11 mouse cellular contexts compared by ENCODE assay signal in genomic region chr7:83401001-83401400, GRCm38 (mm10).
"Had no signal": no experiment of that assay in that cellular context is flagged by ENCODE, and none has a peak within 500 bp of the region (broad histone marks: within the 10 kb centered on the region; RNA-seq: fewer than 3 reads in every experiment).

No protein-coding gene starts in this region.

- DNase-seq: liver, postnatal 0 days; lung, adult 2 months; lung, postnatal 14 days; lung, postnatal 36 days; midbrain, embryonic 14.5 days; right cerebral cortex, postnatal 25 days; right cerebral cortex, postnatal 4 days; spleen, adult 18-20 months; thymus, adult 18-20 months; thymus, postnatal 14 days; thymus, postnatal 36 days had no signal
